Mouse (Mus musculus): ENCODE data around the gene Lrp4. TPM values are rescaled to one million over a fixed set of nuclear protein-coding genes. Genes with fewer than 3 reads are reported as not detected.

Lrp4 gene
- polyA plus RNA-seq, 1 experiment from 2014 or later, result 5.1 TPM

DNA sequence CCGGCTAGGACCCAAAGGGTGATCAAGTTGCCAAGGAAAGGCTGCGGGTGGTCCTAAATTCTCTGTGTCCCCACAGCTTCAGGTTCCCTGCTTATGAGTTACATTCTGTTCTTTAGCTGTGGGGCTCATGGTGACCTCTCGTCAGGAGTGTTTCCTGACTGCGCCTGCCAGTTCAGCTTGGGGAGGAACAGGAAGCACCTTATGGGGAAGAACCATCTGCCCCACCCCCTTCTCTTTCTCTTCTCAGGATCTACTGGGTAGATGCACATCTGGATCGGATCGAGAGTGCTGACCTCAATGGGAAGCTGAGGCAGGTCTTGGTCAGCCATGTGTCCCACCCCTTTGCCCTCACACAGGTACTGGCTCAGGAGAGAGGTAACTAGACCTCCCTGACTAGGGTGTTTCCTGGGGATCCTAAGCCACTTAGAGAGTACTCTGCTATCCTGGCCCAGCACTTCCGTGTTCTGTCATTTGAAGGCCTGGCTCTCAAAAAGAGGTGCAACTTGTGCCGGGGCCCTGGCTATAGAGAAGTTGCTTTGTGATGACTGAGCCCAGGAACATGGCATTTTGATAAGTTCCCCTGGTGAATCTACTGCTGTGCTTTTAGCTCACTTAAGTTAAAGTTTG, 40.9 kb downstream of the Lrp4 start:
- H3K9me3 ChIP-seq, result no peaks in the 10 kb centered on the region
- ATAC-seq (ENCODE audit: low read depth), result no peak
- 90% methylated on average over 8 of the region's 8 CpGs for WGBS
- no peak overlapping the region for H3K9ac ChIP-seq
- no peaks in the 10 kb centered on the region for H3K4me1 ChIP-seq (replicated peaks)
- peaks cover 58% of the 10 kb centered on the region for H3K36me3 ChIP-seq
- no peak overlapping the region for H3K4me2 ChIP-seq
- H3K27ac ChIP-seq (replicated peaks), result no peak overlapping the region
- no peaks in the 10 kb centered on the region for H3K27me3 ChIP-seq
- no peak overlapping the region for H3K4me3 ChIP-seq

DNA sequence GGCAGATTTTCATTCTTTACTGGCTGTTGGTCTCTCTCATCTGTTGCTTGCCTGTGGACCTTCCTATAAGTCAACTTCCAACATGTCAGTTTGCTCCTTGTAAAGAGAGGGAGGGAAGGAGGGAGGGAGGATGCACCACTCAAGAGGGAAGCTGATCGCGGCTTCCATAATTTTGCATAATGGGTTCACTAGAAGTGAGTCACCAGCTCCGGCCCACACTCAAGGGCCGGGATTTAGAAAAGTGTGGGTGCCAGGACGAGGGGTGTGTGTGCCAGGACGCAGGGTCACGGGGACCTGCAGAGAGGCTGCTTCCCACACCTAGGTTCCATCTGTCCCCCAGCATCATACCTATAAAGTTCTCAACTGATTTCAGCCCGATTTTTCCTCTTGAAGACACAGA, 50.8 kb downstream of the Lrp4 start:
- peaks cover 23% of the 10 kb centered on the region for H3K36me3 ChIP-seq
- no peaks in the 10 kb centered on the region for H3K9me3 ChIP-seq
- no peak for ATAC-seq (ENCODE audit: low read depth)
- H3K4me1 ChIP-seq (replicated peaks), result no peaks in the 10 kb centered on the region
- WGBS, result 92% methylated on average over 8 of the region's 8 CpGs
- no peak overlapping the region for H3K4me2 ChIP-seq
- H3K9ac ChIP-seq, result no peak overlapping the region
- no peaks in the 10 kb centered on the region for H3K27me3 ChIP-seq
- H3K27ac ChIP-seq (replicated peaks), result no peak overlapping the region
- no peak overlapping the region for H3K4me3 ChIP-seq

DNA sequence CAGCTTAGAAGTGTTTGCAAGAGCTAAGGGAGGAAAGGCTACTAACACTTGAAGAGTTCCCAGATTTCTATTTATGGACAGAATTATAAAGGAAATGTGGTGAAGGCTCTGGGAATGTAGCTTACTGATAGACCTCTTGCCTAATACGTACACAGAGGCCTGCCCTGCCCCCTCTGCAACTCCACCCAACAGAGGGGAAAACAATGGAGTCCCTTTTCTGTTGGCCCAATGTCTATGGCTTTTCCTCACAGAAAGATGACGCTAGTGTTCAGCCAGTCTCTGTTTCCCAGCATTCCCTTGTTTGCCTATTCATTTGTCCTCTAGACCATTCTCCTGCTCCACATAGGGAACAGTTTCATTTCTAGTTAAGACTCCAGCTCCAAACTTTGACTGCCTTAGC, 59.9 kb downstream of the Lrp4 start:
- Histone ChIP-seq H3K4me2 (no peak overlapping the region), H3K9ac (no peak overlapping the region), H3K27me3 (no peaks in the 10 kb centered on the region), H3K4me3 (no peak overlapping the region), H3K36me3 (peaks cover 5% of the 10 kb centered on the region; the same call in 1 of the 2 replicates), H3K9me3 (no peaks in the 10 kb centered on the region), H3K27ac (replicated peaks) (0 out of 2 replicates have a peak overlapping the region, but pooled peaks have one; percentile 33), H3K4me1 (replicated peaks) (no peaks in the 10 kb centered on the region; the same call in 1 of the 2 replicates)
- no peak for ATAC-seq (ENCODE audit: low read depth)
- WGBS, result 5% methylated on average over 2 of the region's 2 CpGs

DNA sequence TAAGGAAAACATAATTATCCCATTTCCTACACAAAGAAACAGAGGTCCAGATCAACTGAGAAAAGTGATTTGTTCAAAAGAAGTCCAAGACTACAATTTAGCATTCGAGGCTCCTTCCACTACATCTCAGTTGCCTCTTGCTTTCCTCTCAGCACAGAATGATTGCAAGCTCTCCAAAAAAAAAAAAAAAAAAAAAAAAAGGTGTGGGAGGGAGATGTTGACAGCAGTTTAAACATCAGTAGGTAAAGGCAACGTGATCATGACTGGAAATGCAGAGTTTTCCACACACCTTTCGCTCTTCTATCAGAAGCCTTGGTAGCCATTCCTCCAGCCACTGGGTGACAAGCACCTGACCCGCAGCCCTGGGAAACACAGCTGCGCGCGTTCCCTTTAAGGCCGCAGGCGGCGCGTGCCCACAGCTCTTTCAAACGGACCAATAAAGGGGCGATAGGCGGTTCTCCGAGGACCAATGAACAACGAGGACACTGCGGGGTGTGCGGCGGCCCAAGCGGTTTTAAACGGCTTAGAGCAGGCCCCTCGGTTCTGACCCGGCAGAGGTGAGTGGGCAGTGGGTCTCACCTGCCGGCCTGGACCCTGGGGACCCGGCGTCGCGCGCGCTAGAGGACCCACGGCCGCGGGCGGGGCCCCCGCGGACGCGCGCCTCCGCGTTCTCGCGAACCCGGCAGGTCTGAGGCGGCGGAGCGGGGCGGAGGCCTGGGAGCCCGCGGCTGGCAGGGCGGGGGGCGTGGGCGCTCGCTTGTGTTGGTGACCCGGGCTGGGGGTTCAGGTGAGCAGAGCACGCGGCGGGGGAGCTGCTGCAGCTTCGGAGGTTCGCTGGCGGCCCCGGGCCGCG, 69.2 kb downstream of the Lrp4 start, which contains the start of gene Ckap5:
Ckap5 (plus strand) TSS at position 469 of the 853 bp plus-strand sequence.
- no peaks in the 10 kb centered on the region for H3K9me3 ChIP-seq
- H3K4me2 ChIP-seq, result peak within 1 kb of the TSS; percentile 76
- H3K4me1 ChIP-seq (replicated peaks), result peaks cover 9% of the 10 kb centered on the region
- H3K9ac ChIP-seq, result peak within 1 kb of the TSS; percentile 97
- ATAC-seq (ENCODE audit: low read depth), result peak; percentile 99
- H3K4me3 ChIP-seq, result peak within 1 kb of the TSS; percentile 87
- H3K36me3 ChIP-seq, result peaks cover 12% of the 10 kb centered on the region
- WGBS, result under 1% methylated on average over 62 of the region's 64 CpGs
- no peaks in the 10 kb centered on the region for H3K27me3 ChIP-seq
- H3K27ac ChIP-seq (replicated peaks), result peak within 1 kb of the TSS; percentile 85

DNA sequence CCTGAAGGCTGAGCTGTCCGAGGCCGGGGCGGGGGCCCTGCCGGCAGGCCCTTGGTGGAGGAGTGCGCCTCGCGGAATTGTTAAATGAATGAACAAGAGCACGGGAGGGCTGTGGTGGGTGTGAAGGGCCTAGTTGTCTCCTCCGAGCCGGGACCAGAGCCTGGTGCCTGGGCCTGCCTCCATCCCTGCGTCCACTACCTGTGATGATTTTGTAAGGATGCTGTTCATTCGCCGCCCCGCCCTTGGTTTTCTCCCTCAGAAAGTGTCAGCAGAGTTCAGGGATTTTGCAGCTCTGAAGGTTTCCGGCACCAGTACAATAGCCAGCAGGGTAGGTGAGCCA, 69.8 kb downstream of the Lrp4 start:
- peaks cover 9% of the 10 kb centered on the region for H3K4me1 ChIP-seq (replicated peaks)
- WGBS, result 0% methylated on average over 15 of the region's 15 CpGs
- H3K27ac ChIP-seq (replicated peaks), result peak overlapping the region; percentile 85
- peak overlapping the region; percentile 76 for H3K4me2 ChIP-seq
- H3K27me3 ChIP-seq, result no peaks in the 10 kb centered on the region
- H3K4me3 ChIP-seq, result peak overlapping the region; percentile 87
- peak overlapping the region; percentile 97 for H3K9ac ChIP-seq
- ATAC-seq (ENCODE audit: low read depth), result peak; percentile 86
- peaks cover 12% of the 10 kb centered on the region for H3K36me3 ChIP-seq
- no peaks in the 10 kb centered on the region for H3K9me3 ChIP-seq

DNA sequence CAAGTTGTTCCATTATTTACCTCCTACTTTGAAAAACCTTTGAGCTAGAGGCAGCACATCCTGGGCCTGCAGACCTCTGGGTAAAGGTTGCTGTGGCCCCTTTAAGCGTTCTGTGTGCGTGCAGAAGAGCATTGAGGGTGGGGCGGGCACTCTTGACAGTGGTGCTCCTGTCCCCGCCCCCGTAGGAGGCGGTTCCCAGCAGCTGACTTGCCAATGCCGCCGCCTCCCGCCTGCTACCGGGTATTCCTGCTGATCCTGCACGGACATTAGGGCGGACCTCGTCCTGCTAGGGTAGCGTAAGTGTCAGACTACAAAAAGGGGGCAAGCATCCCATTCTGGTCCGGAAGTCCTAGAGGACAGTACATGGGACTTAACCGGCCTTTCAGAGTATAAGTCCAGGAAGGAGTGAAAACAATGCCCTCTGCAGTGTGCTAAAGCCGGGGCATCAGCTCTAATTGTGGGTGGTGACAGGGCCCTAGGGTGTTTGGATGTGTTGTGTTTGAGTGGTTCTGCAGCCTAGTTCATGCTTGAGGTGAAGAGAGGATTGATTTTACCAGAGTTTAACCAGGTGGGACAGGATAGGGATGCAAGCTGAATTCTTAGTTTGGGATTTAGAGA, 80.4 kb downstream of the Lrp4 start:
- Histone ChIP-seq H3K4me1 (replicated peaks) (peaks cover 17% of the 10 kb centered on the region), H3K4me3 (peak overlapping the region; percentile 37), H3K9ac (peak overlapping the region; percentile 63), H3K4me2 (peak overlapping the region; percentile 58), H3K27me3 (no peaks in the 10 kb centered on the region), H3K27ac (replicated peaks) (no peak overlapping the region), H3K9me3 (no peaks in the 10 kb centered on the region), H3K36me3 (no peaks in the 10 kb centered on the region)
- peak; percentile 93 for ATAC-seq (ENCODE audit: low read depth)
- 2% methylated on average over 17 of the region's 17 CpGs for WGBS

Other genes starting within 250 kb of the Lrp4 start
- 11.7 and 14.1 TPM in 2 replicates for gene Ddb2, start 220.5 kb upstream of the Lrp4 start, polyA plus RNA-seq (2015; fragmentation: Nextera tagmentation; extraction: Ambion mirVana)
- gene Pacsin3, start 201.6 kb upstream of the Lrp4 start, polyA plus RNA-seq (2015; fragmentation: Nextera tagmentation; extraction: Ambion mirVana), result 14.8 and 15.3 TPM in 2 replicates
- 64.5 and 67.0 TPM in 2 replicates for gene Arfgap2, start 192.5 kb upstream of the Lrp4 start, polyA plus RNA-seq (2015; fragmentation: Nextera tagmentation; extraction: Ambion mirVana)
- gene 1110051M20Rik, start 12.8 kb upstream of the Lrp4 start, polyA plus RNA-seq (2015; fragmentation: Nextera tagmentation; extraction: Ambion mirVana), result 124 and 130 TPM in 2 replicates
- gene Ckap5, start 69.3 kb downstream of the Lrp4 start, polyA plus RNA-seq (2015; fragmentation: Nextera tagmentation; extraction: Ambion mirVana), result 102 and 113 TPM in 2 replicates
- gene F2, start 178.9 kb downstream of the Lrp4 start, polyA plus RNA-seq (2015; fragmentation: Nextera tagmentation; extraction: Ambion mirVana), result 0.20 and 0.34 TPM in 2 replicates
- gene Zfp408, start 192.3 kb downstream of the Lrp4 start, polyA plus RNA-seq (2015; fragmentation: Nextera tagmentation; extraction: Ambion mirVana), result 11.3 and 12.9 TPM in 2 replicates
- gene Arhgap1, start 192.3 kb downstream of the Lrp4 start, polyA plus RNA-seq (2015; fragmentation: Nextera tagmentation; extraction: Ambion mirVana), result 87.2 and 90.6 TPM in 2 replicates